Mouse (Mus musculus): ENCODE results near the gene Apon.

DNA sequence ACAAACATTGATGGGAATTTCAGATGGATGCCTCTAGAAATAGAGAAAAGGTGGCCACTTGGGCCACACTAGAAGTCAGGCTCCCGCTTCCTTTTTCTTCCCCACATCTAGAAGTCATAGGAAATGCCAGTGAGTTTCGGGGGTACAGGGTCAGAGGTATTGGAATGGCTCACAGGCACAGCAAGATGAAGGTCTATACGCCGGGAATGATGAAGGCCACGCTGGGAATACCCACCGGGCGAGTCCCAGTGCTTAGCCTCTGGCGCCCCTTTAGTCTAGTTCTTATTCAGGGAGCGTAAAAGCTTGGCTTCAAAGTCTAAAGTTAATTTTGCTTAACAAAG is 48.9 kb downstream of the Apon start:
- no peak for TF ChIP-seq CTCF (IDR thresholded peaks at IDR 0.05; ENCODE audit: low read depth, low read length)
- TF ChIP-seq POLR2A (IDR thresholded peaks at IDR 0.05; ENCODE audit: extremely low read depth, insufficient read depth, low read length), result no peak
